Mouse (Mus musculus) hindbrain, embryonic 15.5 days (tissue): ENCODE measurements around the gene Nfib. TPM values are rescaled to one million over a fixed set of nuclear protein-coding genes. Genes with fewer than 3 reads are reported as not detected.

Experiments
- ATAC-seq: fragments of 200-750 bp; cut with Nextera tagmentation; 2 replicates; pipeline ENCODE4 v1.8.0; 2017; ENCODE audit warnings: low read depth, moderate number of reproducible peaks, moderate TSS enrichment; ENCODE audit not compliant: low FRiP score
- H3K27ac ChIP-seq: fragments of 300-500 bp; sonication (generic); replicated peaks from 2 replicates; pipeline ENCODE4 v1.5.1; 2015; ENCODE audit warnings: mild to moderate bottlenecking, inconsistent platforms
- H3K27me3 ChIP-seq: fragments of 300-500 bp; sonication (generic); 2 replicates; pipeline ENCODE4 v1.6.1; 2015; ENCODE audit warnings: control low read depth, inconsistent platforms
- H3K36me3 ChIP-seq: fragments of 300-500 bp; sonication (generic); 2 replicates; pipeline ENCODE4 v1.6.1; 2015; ENCODE audit warnings: control low read depth, inconsistent platforms
- H3K4me1 ChIP-seq: fragments of 300-500 bp; sonication (generic); replicated peaks from 2 replicates; pipeline ENCODE4 v1.6.1; 2015; ENCODE audit warnings: control low read depth, inconsistent platforms
- H3K4me2 ChIP-seq: fragments of 300-500 bp; sonication (generic); 2 replicates; pipeline ENCODE4 v1.6.1; 2015; ENCODE audit warnings: moderate library complexity, mild to moderate bottlenecking, inconsistent platforms
- H3K4me3 ChIP-seq: fragments of 300-500 bp; sonication (generic); 2 replicates; pipeline ENCODE4 v1.5.1; 2015; ENCODE audit warnings: mild to moderate bottlenecking, inconsistent platforms
- H3K9ac ChIP-seq: fragments of 300-500 bp; sonication (generic); 2 replicates; pipeline ENCODE4 v1.6.1; 2015; ENCODE audit warnings: inconsistent platforms
- H3K9me3 ChIP-seq: fragments of 300-500 bp; sonication (generic); 2 replicates; pipeline ENCODE4 v1.6.1; 2016; ENCODE audit warnings: control low read depth, inconsistent platforms
- WGBS: fragments of 180-500 bp; shearing (Covaris S2); methylation state at CpG from one replicate; pipeline ENCODE4 v1.1.7; 2015; 5-methylcytosine and 5-hydroxymethylcytosine counted together
- polyA plus RNA-seq: library from polyadenylated mRNA; unstranded; fragments of >200 nt; fragmentation: Nextera tagmentation; extraction: Ambion mirVana; gene quantifications from 2 replicates; pipeline ENCODE4 v1.2.1, GENCODE M21; 2015

Gene Nfib
- polyA plus RNA-seq, 1 experiment from 2014 or later, result 72.5 TPM

DNA sequence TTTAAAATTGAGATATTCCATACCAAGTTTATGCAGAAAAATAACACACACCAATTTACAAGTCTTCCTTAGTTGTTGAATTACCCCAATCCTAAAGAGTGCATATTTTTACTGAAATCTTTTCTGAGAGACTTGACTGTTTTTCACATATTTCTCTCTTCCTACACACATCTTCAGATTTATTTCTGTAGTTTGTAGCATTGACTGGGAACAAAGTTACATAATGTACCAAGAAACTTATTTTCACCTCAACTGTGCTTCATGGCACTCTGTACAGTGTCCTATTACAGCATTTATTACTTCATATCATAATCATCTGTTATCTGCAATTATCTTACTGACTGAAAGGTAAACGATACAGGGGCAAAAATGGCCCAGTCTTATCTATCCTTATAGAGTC, 406.9 kb downstream of the Nfib start:
- Histone ChIP-seq H3K4me1 (peaks cover 15% of the 10 kb centered on the region; the same call in 1 of the 2 replicates), H3K27me3 (no peaks in the 10 kb centered on the region), H3K27ac (no peak overlapping the region), H3K4me3 (no peak overlapping the region), H3K4me2 (no peak overlapping the region), H3K9ac (no peak overlapping the region), H3K36me3 (no peaks in the 10 kb centered on the region), H3K9me3 (no peaks in the 10 kb centered on the region)
- 85% methylated on average over 1 of the region's 1 CpGs for WGBS
- no peak for ATAC-seq

DNA sequence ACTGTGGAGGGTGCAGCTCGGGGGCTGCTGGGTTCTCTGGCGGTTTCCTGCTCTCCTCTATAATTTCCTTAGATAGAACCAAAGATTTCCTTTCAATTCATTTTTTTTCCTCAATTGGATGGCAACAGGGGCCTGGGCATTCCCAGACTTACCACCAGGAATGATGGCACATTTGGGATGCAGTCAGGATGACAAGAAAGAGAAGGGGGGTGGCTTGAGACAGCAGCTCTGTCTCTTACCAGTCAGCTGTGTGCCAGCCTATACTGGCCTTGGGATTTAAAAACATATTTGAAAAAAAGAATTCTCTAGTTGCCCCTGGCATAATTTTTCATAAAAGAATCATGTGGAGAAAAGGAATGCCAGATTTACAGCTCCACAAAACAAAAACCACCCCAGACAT, 408.0 kb downstream of the Nfib start:
- WGBS, result 69% methylated on average over 2 of the region's 2 CpGs
- Histone ChIP-seq H3K36me3 (no peaks in the 10 kb centered on the region), H3K9ac (no peak overlapping the region), H3K27ac (no peak overlapping the region), H3K4me1 (peaks cover 10% of the 10 kb centered on the region; the same call in 1 of the 2 replicates), H3K27me3 (no peaks in the 10 kb centered on the region), H3K4me3 (no peak overlapping the region), H3K4me2 (no peak overlapping the region), H3K9me3 (no peaks in the 10 kb centered on the region)
- ATAC-seq, result no peak

DNA sequence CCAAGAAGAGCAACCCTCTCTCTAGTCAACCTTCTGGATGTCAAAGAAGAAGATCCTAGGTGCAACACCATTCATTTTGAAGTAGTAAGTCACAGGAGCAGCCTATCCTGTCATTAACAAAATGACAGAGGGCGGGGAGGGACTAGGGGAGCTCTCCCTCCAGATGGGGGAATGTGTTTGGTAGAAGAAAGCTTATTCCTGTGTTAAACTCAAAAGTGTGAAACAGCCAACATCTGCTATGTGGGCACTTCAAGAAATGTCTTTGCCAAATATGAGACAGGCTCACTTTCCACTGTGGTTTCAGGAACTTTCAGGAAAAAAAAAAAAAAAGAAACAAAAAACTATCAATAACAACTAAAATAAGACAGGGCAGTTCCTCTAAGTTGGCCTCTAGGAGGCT, 411.5 kb downstream of the Nfib start:
- no peak overlapping the region for H3K4me3 ChIP-seq
- WGBS, result 55% methylated on average over 1 of the region's 1 CpGs
- H3K9ac ChIP-seq, result no peak overlapping the region
- no peak overlapping the region for H3K27ac ChIP-seq
- no peaks in the 10 kb centered on the region for H3K9me3 ChIP-seq
- H3K4me1 ChIP-seq, result 0 out of 2 replicates have a peak, but pooled peaks cover 4% of the 10 kb centered on the region
- no peaks in the 10 kb centered on the region for H3K36me3 ChIP-seq
- no peaks in the 10 kb centered on the region for H3K27me3 ChIP-seq
- ATAC-seq, result no peak
- no peak overlapping the region for H3K4me2 ChIP-seq

DNA sequence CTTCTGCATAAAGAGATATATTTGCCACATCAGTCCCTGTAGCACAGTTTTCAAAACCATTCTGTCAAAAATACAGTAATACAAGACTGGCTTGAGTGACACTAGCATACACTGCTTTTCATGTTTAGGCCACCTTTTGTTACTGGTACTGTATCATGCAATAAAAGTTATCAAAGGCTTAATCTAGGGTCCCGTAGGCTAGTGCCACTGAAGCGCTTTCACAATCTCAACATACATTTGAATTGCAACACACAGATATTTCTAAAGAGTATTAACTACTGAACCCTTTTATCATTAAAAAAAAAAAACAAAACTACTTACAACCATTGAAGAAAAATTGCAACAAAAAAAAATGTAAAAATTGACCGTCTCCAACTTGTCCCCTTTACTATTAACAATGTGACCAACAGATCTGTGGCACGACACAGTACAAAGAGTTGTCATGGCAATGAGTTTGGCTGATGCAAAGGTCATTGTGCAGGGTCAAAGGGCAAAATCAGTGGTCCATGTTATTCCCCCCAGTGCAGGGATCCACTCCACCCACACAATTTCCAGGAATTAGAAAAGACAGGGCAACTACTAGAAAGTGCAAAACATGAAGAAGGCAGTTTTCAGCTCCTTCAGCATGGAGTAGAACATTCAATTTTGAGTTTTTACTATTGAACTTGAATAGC, 414.2 kb downstream of the Nfib start:
- ATAC-seq, result no peak
- 41% methylated on average over 4 of the region's 4 CpGs for WGBS
- Histone ChIP-seq H3K27ac (no peak overlapping the region), H3K4me3 (no peak overlapping the region), H3K9ac (no peak overlapping the region), H3K27me3 (no peaks in the 10 kb centered on the region), H3K4me1 (0 out of 2 replicates have a peak, but pooled peaks cover 4% of the 10 kb centered on the region), H3K36me3 (no peaks in the 10 kb centered on the region), H3K9me3 (no peaks in the 10 kb centered on the region), H3K4me2 (no peak overlapping the region)

DNA sequence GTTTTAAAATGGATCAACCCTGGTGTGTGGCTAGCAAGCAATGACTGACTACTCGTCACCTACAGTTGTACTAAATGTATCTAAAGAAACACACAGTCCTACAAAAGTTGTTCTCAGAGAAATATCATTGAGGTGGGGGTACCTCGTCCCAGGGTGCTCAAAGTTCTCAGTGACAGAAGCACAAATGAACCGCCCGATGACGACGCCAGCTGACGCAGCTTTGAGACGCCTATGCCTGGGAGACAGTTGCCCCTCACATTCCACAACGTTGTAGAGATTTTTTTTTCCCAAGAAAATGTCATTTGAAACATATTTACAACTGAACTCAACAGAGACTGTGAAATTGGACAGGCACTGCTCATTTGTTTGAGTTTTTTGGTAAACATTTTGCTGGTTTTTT, 414.9 kb downstream of the Nfib start:
- Histone ChIP-seq H3K36me3 (no peaks in the 10 kb centered on the region), H3K27me3 (no peaks in the 10 kb centered on the region), H3K27ac (no peak overlapping the region), H3K4me1 (0 out of 2 replicates have a peak, but pooled peaks cover 4% of the 10 kb centered on the region), H3K9ac (no peak overlapping the region), H3K4me3 (no peak overlapping the region), H3K9me3 (no peaks in the 10 kb centered on the region), H3K4me2 (no peak overlapping the region)
- 51% methylated on average over 9 of the region's 9 CpGs for WGBS
- no peak for ATAC-seq

DNA sequence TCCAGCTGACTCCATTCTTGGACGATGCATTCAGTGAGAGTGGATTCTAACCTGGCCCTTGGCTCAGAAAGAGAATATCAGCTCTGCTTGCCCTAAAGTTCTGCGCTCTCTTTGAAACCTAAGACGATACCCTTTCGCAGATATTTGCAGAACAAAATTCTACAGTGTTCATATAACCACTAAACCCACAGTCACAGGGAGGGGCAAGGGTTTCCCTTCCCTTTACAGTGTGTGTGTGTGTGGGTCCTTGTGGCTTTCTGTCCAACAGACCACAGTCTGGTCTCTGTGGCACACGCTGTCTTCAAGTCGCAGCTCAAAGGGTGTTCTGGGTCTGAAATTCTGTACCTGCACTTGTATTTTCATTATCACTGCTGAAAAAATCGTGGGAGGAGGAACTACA, 416.0 kb downstream of the Nfib start:
- Histone ChIP-seq H3K27ac (no peak overlapping the region), H3K9me3 (no peaks in the 10 kb centered on the region), H3K36me3 (no peaks in the 10 kb centered on the region), H3K4me2 (no peak overlapping the region), H3K4me3 (no peak overlapping the region), H3K4me1 (0 out of 2 replicates have a peak, but pooled peaks cover 4% of the 10 kb centered on the region), H3K27me3 (no peaks in the 10 kb centered on the region), H3K9ac (no peak overlapping the region)
- WGBS, result 81% methylated on average over 7 of the region's 7 CpGs
- ATAC-seq, result no peak

DNA sequence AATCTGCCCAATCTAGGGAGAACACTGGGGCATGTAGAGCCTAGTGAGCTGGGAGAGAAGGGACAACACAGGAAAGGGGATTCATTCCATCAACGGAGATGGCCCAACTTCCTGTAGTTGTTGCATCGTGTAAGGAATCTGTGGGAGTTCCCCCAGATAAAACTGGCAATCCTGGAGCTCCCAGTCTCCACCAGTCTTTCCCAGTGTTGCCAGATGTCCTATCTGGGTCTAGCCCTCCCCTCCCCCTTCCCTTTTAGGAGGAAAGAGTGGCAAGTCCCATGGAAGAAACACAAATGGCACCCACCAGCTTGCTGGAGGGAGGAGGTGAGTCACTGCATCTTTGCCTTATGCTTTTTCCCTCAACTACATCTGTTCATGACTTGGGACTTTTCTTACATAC, 417.4 kb downstream of the Nfib start:
- no peak overlapping the region for H3K27ac ChIP-seq
- H3K4me1 ChIP-seq, result no peaks in the 10 kb centered on the region
- 82% methylated on average over 2 of the region's 2 CpGs for WGBS
- ATAC-seq, result no peak
- no peaks in the 10 kb centered on the region for H3K36me3 ChIP-seq
- H3K9me3 ChIP-seq, result no peaks in the 10 kb centered on the region
- H3K9ac ChIP-seq, result no peak overlapping the region
- no peaks in the 10 kb centered on the region for H3K27me3 ChIP-seq
- H3K4me2 ChIP-seq, result no peak overlapping the region
- no peak overlapping the region for H3K4me3 ChIP-seq

DNA sequence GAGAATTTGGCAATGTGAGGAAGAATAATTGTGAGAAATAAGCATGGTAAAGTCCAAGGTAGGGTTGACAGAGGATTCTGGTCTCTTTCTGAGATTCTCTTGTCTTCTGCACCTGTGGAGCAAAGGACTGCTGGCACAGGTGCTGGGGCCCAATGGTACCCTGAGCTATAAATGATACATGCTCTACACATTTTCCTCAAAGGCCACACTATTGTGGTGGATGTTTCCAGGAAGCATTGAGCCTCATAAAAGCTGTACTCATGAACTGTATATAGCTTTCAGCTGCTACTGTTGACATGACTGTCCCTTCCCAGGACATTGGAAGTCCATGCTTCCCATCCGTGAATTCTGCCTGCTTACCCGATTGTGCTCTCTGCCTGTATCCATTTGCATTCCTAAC, 418.1 kb downstream of the Nfib start:
- WGBS, result 96% methylated on average over 2 of the region's 2 CpGs

DNA sequence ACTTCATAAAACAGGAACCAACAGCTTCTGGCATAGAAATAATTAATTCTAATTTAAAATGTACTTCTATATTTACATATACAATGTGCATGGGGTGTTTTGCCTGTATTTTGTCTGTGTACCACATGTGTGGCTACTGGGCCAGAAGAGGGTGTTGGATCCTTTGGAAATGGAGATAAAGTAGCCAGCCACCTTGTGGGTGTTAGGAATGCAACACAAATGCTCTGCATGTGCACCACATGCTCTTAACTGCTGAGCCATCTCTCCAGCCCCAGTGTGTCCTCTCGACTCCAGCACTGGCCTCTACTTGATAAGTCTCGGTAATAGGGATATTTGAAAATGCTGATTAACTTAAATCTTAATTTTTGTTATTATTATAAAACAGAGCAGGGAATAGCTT, 418.6 kb downstream of the Nfib start:
- no peaks in the 10 kb centered on the region for H3K27me3 ChIP-seq
- no peaks in the 10 kb centered on the region for H3K9me3 ChIP-seq
- no peak overlapping the region for H3K9ac ChIP-seq
- 94% methylated on average over 2 of the region's 2 CpGs for WGBS
- no peak for ATAC-seq
- no peak overlapping the region for H3K4me3 ChIP-seq
- no peaks in the 10 kb centered on the region for H3K36me3 ChIP-seq
- no peak overlapping the region for H3K27ac ChIP-seq
- H3K4me1 ChIP-seq, result no peaks in the 10 kb centered on the region
- H3K4me2 ChIP-seq, result no peak overlapping the region

More for the DNA sequence above, 418.1 kb downstream of the Nfib start:
- no peaks in the 10 kb centered on the region for H3K36me3 ChIP-seq
- no peak overlapping the region for H3K27ac ChIP-seq
- H3K4me2 ChIP-seq, result no peak overlapping the region
- H3K9me3 ChIP-seq, result no peaks in the 10 kb centered on the region
- H3K9ac ChIP-seq, result no peak overlapping the region
- ATAC-seq, result no peak
- no peaks in the 10 kb centered on the region for H3K27me3 ChIP-seq
- no peaks in the 10 kb centered on the region for H3K4me1 ChIP-seq
- H3K4me3 ChIP-seq, result no peak overlapping the region

DNA sequence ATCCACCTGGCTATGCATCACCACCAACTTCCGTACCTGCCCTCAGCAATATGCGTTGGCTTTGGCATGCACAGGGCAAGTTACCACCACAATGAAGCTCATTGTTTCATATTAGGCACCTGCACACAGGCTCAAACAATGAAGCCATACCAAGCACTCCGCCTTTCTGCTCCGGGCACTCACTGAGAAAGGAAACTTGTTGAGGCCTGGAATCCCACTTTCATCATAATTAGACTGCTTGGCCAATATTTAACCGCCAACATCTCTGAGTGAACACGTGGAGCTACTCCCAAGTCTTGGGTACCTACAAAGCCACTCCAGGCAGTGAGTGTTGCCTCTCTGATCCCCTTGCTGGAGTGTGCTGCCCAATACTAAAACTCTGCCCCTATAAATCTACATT, 422.0 kb downstream of the Nfib start:
- no peaks in the 10 kb centered on the region for H3K9me3 ChIP-seq
- H3K4me2 ChIP-seq, result no peak overlapping the region
- H3K4me3 ChIP-seq, result no peak overlapping the region
- H3K4me1 ChIP-seq, result no peaks in the 10 kb centered on the region
- 89% methylated on average over 6 of the region's 6 CpGs for WGBS
- H3K9ac ChIP-seq, result no peak overlapping the region
- ATAC-seq, result no peak
- H3K27ac ChIP-seq, result no peak overlapping the region
- H3K36me3 ChIP-seq, result no peaks in the 10 kb centered on the region
- no peaks in the 10 kb centered on the region for H3K27me3 ChIP-seq

DNA sequence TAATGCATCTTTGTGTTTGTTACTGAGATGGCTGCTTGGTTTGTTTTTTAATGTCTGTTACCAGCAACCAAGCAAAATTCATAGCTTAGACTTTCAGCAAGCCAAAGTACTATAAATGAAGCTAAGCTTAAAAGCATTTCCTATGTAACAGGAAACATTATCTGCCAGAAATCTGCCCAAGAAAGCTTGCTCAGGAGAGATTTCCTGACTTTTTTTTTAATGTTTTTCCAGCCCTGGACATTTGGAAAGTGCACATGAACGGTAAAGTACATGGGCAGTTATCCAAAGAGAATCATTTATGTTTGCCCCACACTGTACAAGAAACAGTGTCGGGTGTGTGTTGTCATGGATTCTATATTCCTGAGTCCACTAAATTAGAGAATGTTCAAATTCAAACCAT, 429.6 kb downstream of the Nfib start:
- Histone ChIP-seq H3K27me3 (no peaks in the 10 kb centered on the region), H3K36me3 (no peaks in the 10 kb centered on the region), H3K9me3 (no peaks in the 10 kb centered on the region), H3K4me2 (no peak overlapping the region), H3K9ac (no peak overlapping the region), H3K4me3 (no peak overlapping the region), H3K4me1 (0 out of 2 replicates have a peak, but pooled peaks cover 10% of the 10 kb centered on the region), H3K27ac (no peak overlapping the region)
- ATAC-seq, result no peak
- 78% methylated on average over 2 of the region's 2 CpGs for WGBS

DNA sequence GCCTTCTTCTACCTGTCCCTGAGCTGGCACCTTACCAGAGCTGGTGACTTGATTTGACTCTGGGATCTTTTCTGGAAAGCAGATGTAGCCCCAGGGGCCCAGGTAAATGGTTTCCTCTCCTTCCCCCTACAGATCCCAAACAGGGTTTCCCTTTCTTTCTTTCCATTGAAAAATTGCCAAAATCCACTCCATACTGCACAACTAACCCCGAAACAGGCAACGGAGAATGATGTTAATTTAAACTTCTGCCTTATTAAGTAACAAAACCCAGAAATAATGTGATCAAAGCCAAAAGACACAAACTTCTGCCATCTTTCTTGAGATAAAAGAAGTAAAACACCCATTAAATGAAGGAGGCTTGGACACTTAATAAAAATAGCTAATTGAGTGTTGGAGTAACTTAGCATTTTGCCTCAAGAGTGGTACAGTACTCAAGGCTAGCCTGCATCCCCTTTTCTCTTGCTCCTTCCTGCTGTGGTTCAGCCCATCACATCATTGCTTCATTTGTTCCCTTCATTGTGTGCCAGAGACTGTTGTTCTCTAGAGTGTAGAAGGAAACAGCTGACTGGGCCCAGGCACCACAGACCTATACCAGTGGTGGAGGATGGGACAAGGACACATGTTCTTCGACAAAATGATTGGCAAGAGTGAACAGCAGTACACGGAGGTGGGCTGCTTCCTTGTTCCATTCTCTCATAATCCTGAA, 432.3 kb downstream of the Nfib start:
- no peak overlapping the region for H3K9ac ChIP-seq
- ATAC-seq, result no peak
- H3K4me1 ChIP-seq, result 0 out of 2 replicates have a peak, but pooled peaks cover 11% of the 10 kb centered on the region
- no peaks in the 10 kb centered on the region for H3K9me3 ChIP-seq
- no peak overlapping the region for H3K4me2 ChIP-seq
- H3K27me3 ChIP-seq, result no peaks in the 10 kb centered on the region
- H3K4me3 ChIP-seq, result no peak overlapping the region
- H3K27ac ChIP-seq, result no peak overlapping the region
- H3K36me3 ChIP-seq, result no peaks in the 10 kb centered on the region
- whole genome bisulfite sequencing, result 92% methylated on average over 4 of the region's 4 CpGs
